Mouse (Mus musculus) brain, adult 2 months (tissue): ENCODE measurements at regions not wholly inside any gene's neighbourhood (a gene's known extent, or its start where the extent isn't known, plus 50 kb on each side); places are given as distances from the start of the nearest gene placed in this dataset.
"Not testable (repeated sequence)": the region's sequence is repeated elsewhere in the genome, so short reads cannot be mapped to it uniquely, and the experiment has no call there.

ENCODE experiments used
- DNase-seq: peaks from one replicate; pipeline ENCODE4 v3.0.0; 2011; ENCODE audit warnings: low read depth, low spot score

GRCm38 (mm10) chr1:94582526-94582925, 530.2 kb upstream of the Pdcd1 start:
- no peak for DNase-seq

GRCm38 (mm10) chr1:94581650-94582405, 529.5 kb upstream of the Pdcd1 start:
- peak; percentile 3 for DNase-seq

- DNase-seq: no peak
These were observed 480.6 kb upstream of the Pdcd1 start for GRCm38 (mm10) chr1:94532773-94533541.

DNA sequence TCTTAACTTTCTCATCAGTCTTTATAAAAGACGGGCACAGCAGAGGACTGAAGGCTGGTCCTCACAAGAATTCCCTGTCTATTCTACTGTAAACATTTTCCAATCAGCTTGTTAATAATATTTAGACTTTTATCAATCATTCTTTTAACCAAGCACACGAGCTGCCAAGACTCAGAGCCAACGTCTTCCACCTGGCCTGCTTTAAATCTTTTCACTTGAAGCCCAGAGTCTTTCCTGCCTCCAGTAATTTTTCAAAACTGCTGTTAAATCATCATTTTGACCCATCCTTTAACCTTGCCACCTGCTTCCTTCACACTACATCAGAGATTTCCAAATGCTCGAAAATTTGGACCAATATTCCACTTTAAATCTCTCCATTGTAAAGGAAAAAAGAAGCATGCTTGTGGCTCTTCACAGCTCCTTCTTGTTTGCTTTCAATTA, 451.7 kb upstream of the Pdcd1 start:
- DNase-seq: peak; percentile 3

DNA sequence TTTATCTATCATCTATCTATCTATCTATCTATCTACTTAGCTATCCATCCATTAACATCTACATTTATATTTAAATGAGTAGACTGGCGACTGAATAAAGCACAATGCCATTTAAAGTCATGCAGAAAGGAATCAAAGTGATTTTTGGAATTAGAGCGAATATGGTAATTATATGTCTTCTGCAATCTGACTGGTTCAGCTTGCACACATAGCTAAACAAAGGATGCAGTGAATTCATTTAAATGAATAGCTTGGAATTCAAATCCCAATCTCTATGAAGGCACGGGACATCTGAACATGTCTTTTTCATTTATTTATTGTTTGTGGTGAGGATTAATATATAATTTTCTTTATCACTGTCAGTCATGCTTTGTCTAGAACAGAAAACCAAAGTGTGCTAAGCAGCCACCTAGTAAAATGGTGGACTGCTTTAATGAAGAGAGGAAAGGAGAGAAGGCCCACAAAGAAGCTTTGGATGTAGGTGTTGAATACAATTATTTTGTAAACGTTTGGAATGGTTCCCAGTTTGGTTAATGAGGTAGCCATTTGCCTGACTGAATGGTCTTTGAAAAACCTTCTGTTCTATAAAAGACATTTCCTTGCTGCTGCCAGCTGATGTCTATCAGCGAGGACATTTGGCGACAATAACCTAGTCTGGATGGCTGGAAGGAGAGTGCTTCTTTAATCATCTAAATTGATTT, 451.2 kb upstream of the Pdcd1 start:
- peak; percentile 10 for DNase-seq

GRCm38 (mm10) chr1:94502066-94502861, 449.9 kb upstream of the Pdcd1 start:
- DNase-seq: no peak

- DNase-seq: no peak
These were observed 444.6 kb upstream of the Pdcd1 start for GRCm38 (mm10) chr1:94496992-94497391.

DNA sequence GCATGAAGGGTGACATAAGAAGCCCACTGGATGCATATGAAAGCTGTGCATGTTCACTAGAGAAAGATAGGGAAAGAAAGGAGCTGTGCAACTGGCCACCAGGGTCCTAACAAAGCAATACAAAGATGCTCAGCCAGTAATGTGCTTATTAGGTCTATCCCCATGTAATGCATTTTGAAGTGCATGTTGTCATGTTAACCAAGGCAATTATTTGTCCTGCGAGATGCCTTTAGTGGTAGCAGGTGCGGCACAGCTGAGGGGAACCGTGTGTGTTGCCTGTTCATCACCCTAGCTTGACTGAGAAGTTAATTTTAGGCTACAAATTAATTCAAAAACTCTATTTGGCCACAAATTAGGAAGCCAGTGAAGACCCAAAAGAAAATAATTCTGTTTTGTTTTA, 444.0 kb upstream of the Pdcd1 start:
- no peak for DNase-seq

DNA sequence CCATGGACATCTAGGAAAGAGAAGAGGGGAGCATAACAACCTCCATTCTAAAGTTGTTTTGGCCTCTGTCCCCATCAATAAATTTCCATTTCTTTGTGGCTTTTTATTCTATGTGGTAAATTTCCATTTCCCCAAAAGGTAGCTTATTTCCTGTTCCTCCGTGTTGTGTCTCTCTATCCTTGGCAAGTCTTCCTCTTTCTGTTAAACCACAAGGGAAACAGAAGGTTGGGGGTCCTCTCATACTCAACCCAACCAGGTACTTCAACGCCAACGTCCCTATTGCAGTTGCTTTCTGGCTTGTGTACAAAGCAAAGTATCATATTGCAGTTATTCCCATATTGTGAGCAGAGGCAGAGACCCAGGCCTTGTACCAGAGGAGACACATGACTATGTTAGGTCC, 434.7 kb upstream of the Pdcd1 start:
- DNase-seq: no peak

DNA sequence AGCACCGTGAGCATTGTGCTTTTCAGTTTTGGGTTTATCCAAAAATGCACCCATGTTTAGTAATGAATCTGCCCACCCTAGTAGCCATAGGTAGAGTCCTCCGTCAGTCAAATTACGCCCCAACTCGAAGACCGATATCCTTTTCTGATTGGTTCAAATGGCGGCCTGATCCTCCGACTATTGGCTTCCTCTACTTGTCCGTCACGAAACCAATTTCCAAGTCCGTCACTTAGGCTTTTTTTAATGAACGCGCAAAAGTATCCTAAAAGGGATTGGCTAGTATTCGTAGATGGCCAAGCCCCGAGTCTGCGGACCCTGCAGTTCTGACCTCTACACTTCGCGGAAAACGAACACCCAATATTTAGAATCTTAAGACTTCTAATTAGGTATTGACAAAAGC, 417.5 kb upstream of the Pdcd1 start:
- not testable (repeated sequence) for DNase-seq

GRCm38 (mm10) chr1:94423731-94424130, 371.4 kb upstream of the Pdcd1 start:
- DNase-seq: no peak

DNA sequence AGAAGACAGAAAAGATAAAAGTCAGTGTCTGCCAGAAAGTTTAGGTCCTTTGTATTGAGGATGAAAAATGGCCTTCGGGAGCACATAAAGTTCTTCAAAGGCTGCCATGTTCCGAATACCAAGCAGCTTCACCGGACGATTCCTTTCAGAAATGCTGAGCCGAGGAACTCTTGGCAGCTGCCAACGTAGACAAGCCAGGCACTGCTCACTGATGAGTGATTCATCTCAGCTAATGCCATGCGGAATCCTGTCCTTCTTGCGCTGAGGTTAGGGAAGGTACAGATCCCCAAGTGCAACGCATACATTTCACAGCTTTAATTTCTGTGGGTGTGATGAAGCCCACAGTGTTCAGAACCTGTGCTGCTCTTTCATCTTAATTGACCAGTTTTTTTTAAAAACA, 360.7 kb upstream of the Pdcd1 start:
- peak; percentile 62 for DNase-seq

DNA sequence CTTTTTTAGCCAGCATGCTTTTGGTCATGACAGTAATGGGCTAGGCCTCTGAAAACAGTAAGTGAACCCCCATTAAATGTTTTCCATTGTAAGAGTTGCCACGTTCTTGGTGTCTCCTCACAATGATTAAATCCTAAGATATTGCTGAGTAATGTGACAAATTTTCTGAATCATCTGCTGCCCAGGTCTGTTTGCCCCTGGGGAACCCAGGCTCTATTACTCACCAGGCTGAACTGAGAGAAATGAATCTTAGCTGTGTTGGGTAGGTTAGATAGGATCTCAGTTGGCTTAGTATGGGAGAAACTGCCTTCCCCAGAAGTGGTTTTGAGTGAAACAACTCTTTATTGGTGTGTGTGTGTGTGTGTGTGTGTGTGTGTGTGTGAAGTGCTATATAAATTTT, 314.3 kb upstream of the Pdcd1 start:
- no peak for DNase-seq

DNA sequence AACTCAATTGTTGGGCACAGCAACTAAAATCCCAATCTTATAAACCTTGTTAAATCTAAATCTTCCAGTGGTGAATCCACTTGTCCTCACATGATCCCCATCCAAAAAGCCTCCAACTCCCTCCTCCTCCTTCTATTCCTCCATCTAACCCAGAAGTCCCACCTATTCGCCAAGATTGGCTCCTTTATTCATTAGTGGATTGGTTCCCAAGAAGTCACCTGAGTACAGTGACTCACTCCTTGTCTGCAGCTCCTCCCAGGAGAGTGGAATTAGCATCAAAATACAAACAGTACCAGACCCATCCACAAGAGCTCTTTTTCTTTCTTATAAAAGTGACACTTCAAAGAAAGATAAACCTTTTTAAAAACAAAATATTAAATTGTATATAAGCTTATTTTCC, 304.6 kb upstream of the Pdcd1 start:
- DNase-seq: no peak

DNA sequence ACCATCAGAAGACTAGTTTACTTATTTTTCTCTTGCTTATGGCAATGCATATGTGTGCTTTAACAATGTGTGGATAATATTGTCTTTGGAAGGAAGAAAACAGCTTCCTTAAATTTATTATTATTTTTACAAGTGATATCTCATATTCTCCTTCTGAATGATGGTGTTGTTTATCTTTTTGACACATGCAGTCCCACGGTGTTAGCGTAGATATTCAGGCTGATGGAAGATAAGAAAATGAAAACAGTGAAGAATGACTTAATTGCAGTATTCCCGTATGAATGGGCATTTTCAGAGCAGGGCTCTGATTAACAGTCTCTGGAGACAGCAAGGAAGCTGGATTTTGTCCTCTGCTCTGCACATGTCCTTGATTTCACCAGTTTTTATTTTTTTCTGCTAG, 303.5 kb upstream of the Pdcd1 start:
- no peak for DNase-seq

- DNase-seq: no peak
These were observed 290.2 kb upstream of the Pdcd1 start for GRCm38 (mm10) chr1:94342576-94342975.

- peak; percentile 86 for DNase-seq
These were observed 288.9 kb upstream of the Pdcd1 start for GRCm38 (mm10) chr1:94341237-94341636.

DNA sequence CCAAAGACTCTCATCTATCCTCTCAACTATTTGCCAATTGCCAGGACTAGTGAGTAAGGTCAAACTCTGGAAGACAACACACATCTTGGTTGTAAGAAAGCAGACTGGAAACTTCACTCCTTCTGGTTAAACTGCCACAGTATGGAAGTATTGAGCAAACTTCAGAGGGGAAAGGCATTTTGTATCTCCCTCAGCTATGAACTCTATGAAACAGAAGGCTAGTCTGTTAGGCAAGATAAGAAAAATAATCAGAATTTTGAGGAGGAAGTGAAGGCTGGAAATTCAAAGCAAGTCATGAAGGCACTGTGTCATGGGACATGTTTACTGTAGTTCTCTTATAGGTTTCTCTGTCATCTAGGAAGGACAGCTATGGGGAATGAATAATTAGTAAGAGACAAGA, 265.7 kb upstream of the Pdcd1 start:
- no peak for DNase-seq

GRCm38 (mm10) chr1:94298395-94298794, 246.0 kb upstream of the Pdcd1 start:
- no peak for DNase-seq

DNA sequence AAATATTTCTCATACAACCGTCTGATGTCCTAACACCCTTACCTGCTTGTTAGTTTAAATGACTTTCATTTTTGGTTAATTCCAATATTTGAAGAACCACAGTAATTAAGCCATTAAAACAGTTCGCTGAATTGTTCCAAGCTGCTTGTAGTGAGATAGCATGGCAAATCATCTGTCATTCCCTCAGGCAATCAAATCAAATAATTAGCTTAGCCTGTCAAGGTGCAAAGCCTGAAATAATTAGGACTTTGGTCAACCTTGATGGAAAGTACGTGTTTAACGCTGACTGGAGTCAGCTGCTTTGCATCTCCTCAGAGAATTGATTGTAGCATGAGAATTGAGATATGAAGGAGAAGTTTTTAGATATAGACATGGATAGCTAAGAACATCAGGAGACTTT, 220.2 kb upstream of the Pdcd1 start:
- no peak for DNase-seq

GRCm38 (mm10) chr1:94263313-94263712, 211.0 kb upstream of the Pdcd1 start:
- DNase-seq: peak; percentile 74

GRCm38 (mm10) chr1:94235426-94235825, 183.1 kb upstream of the Pdcd1 start:
- DNase-seq: peak; percentile 4
